Mouse (Mus musculus) brain, adult 2 months (tissue): ENCODE data around the gene Kmt2b.
A peak's percentile ranks its signal among the peaks of the same experiment; 100 is the strongest.

Experiments
- DNase-seq: peaks from one replicate; pipeline ENCODE4 v3.0.0; 2011; ENCODE audit warnings: low read depth, low spot score

Gene Kmt2b

DNA sequence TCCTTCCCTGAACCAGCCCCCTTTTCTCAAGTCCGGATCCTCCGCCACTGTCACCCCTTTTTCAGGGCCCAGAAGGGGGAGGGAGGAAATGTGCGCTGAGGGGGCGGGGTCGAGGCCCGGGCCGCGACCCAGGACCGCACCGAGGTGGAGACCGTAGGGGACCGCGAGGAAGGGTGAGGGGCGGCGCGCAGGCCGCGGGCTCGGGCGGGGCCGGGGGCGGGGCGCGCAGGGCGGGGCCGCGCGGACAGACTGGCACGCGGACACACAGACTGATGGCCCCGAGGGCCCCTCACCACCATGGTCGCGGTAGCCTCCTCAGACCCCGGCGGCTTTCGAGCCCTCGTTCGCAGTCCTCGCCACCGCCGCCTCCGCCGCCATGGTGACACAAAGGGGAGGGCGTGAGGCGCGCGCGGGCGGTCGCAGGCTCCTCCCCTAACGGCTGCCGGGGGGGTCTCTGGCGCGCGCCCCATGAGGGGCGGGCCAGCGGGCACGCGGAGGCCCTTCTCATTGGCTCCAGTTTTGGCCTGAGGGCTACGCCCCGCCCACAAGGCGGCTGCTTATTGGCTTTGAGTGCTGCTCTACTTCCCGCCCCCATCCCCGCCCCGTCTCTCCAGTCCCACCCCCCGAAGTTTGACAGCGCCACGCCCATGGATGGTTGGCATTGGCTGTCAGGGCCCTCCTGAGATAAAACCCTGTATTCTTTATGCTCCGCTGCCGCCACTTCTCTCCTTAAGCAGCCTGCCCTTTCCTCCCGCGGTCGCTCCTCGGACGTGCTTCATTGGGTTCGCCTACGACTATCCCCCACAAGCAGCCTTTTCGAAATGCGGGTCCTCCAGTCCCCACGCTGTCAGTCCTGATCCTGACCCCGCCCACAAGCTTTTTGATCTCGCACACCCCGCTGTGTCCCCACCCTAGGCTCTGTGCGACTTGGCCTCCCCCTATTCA is 53.6 kb downstream of the Kmt2b start, which contains the start of gene Arhgap33:
Arhgap33 (minus strand) TSS at position 428 of the 945 bp plus-strand sequence.
- peak; percentile 99 for DNase-seq

DNA sequence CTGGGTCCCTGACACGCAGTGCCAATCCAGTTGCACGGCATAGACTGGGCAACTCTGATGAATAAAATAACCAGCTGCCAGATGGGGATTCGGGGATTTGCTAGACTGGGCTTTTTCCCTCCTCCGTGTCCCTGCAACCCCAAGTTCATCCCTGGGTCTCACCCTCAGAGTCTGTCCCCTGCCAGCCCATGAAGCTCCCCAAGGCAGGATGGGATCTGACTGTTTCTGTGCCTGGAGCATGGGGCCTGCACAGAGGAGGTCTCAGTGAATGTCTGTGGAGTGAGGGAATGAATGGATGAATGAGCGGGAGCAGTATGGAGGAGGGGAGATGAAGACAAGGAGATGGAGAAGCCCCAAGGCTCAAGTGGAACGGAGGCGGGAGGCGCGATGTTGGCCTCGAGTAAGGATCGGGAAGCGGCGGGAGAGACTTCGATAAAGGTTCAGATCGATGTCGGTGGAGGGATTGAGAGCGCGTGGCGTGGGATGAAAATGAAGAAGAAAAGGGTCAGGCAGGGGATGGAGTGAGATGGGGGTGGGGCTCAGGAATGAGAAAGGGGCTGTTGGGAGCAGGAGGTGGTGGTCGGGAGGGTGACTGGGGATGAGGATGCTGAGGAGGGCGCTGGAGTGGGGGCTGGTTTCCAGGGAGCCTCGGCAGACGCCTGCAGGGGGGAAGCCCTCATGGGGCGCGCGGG is 54.4 kb downstream of the Kmt2b start:
- DNase-seq, result peak; percentile 54

DNA sequence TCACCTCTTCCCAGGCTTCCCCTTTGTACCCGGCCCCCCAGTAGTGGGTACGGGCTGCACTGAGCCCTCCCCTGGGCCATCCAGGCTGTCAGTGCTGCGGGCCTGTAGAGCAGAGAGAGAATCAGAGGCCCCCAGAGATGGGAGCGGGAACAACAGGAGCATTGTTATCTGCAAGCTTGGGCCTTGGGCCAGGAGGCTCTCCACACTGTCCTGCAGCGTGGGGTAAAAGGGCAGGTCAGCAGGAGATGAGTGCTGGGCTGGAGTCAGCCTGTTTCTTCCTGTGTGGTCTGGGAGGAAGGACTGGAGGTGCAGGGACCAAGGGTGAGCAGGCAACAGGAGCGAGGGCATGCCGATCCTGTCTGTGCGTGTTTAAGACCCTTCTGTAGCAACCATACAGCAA is 55.6 kb downstream of the Kmt2b start:
- peak; percentile 78 for DNase-seq

DNA sequence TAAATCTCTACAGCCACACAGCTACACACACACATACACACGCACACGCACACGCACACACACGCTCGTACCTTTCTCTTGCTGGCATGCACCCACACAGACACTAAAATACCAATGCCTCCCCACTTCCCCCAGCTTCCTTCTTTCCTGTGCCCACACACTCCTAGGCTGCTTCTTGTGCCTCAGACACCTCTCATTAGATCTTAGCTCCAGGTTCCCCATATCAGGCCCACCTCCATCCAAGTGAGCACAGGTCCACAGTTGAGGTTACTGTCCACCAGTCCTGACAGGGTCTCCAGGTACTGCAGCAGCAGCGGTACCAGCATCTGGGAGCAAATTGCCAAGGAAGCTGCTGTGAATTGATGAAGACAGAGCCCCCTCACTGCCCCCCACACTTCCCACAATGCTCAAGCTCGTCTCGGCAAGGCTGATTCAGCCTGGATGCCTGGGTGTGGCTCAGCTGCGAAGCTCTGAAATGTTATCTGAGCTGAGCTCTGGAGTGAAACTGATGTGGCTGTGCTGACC is 57.2 kb downstream of the Kmt2b start:
- DNase-seq, result peak; percentile 92

DNA sequence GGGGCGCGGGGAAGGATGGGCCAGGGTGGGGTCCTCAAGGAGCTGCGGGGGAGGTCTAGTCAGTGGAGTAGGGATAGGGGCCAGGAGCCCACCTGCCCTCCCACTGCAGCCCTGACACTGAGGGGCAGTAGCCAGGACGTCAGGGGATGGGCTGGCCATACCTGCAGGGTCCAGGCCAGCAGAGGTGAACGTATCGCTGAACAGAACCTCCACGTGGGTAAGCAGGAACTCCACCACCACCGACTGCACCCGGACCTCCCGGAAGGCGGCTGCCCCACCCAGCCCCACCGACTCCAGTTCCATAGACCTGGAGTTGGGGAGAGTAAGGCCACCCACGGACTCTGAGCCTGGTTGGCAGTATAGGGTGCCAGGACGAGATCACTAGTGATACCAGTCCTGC is 61.5 kb downstream of the Kmt2b start:
- DNase-seq, result no peak

DNA sequence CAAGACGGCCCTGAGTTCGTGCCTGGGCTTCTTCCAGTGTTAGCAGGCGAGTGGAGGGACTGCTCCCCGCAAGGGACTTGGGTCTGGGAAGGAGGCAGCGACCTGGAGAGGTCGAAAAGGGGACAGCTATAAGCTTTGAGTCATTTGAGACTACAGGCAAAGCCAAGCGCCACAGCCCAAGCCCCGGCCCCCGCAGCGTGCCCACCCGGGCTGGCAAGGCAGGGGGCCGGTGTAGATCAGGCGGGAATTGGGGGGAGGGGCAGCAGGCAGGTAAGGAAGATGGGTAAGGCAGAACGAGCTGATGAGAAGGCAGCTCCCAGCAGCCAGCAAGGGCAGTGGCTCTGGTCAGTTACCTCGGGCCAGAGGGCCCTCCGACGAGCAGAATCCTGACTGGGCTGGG is 62.1 kb downstream of the Kmt2b start:
- no peak for DNase-seq

DNA sequence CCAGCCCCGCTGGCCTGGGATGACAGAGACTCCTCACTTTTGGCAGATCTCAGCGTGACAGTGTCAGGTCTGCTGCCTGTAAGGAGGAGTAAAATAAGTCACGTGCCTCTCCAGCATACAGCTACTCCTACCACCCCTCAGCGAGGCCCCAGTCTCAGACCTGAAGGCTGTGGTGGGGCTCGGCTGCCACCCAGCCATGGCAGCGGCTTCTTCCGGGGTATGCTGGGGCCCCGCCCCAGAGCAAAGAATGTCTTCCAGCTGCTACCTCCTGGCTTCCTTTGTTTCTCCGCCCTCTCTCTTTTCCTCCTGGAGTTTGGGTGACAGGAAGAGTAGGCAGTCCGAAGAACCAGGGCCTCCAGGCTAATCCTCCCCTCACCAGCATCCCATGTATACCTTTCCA is 62.6 kb downstream of the Kmt2b start:
- peak; percentile 45 for DNase-seq

DNA sequence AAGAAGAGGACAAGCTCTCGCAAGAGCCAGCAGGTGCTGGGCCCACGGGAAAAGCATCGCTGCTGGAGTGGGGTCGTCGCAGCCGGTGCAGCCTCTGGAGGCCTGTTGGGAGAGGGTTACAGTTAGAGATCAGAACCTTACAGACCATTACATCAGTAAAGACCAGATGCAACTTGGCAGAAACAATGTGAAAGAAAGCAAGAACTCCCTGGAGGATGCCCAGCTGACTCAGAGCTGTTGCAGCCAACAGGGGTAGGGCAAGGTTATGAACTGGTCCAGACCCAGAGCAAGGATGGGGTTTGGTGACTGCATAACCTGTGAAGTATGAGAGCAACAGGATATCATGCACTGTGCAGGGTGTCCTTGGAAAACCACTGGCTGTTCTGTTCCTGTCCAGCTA is 64.0 kb downstream of the Kmt2b start:
- DNase-seq, result no peak

DNA sequence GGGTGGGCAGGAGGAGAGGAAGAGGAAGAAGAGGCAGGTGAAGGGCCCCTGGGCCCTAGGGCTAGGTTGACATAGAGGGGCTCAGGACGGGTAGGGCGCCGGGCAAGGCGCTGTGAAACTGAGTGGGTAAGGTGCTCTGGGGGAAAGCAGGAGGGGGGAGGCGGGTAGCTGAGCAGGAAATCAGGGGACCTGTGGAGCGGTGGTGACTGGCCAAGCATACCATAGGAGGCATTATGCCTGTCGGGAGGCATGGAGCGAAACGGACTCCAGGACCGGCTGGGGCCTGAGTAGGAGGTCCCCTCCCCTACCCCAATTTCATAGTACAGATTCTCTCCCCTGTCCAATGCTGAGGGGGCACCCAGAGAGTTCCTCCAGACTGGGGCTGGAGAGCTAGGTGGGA is 65.7 kb downstream of the Kmt2b start:
- no peak for DNase-seq

DNA sequence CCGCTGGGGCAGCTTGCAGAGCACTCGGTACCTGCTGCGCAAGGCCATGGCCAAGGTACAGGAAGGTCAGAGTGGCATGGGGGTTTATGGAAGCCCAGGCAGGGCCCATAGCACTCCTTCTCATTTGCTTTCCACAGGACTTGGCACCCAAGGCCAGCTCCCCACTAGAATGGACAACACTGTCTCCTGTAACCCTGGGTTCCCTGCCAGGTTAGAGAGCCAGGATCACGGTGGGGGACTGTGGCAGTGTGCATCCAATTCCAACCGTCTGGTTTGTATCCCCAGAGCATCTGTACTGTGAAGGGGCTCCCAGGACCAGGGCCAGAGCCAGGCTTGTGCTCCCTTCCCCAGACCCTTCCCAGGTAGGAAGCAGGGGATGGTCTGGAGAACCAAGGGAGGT is 67.7 kb downstream of the Kmt2b start:
- peak; percentile 59 for DNase-seq

DNA sequence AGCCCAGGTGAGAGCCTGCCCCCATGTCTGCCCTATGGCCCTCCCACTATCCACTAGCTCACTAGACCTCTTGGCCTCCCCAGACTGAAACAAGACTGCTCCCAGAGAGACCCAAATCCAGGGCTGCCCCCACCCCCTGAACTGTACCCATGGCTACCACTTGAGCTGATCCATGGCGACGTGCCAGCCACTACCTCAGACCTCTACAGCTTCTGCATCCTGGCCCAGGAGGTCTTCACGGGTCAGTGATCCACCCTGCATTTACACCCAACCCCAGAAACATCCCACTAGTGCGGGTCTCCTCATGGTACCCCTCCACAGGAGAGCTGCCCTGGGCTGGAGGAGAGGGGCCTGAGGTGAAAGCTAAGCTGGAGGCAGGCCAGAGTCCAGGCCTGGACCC is 68.1 kb downstream of the Kmt2b start:
- DNase-seq, result no peak
